Mouse (Mus musculus) heart, postnatal 25 days (tissue): ENCODE results near the gene Ank3. TPM values are rescaled to one million over a fixed set of nuclear protein-coding genes. Genes with fewer than 3 reads are reported as not detected.
"Not testable (repeated sequence)": the region's sequence is repeated elsewhere in the genome, so short reads cannot be mapped to it uniquely, and the experiment has no call there.

Experiments used
- DNase-seq: peaks from one replicate; pipeline ENCODE4 v3.0.0; 2022; ENCODE audit warnings: low spot score
- intact Hi-C: fragments of 180-260 bp; cut with DNase I; formaldehyde crosslinking; loops from one replicate; pipeline ENCODE4 v1.15.1; 2025
- total RNA-seq, 2 experiments: library from RNA; stranded (reverse); gene quantifications; 2 replicates each; pipeline ENCODE4 v1.2.3; 2021

The Ank3 gene
- total RNA-seq, 2 experiments from 2014 or later = 77.8 to 89.0 TPM

- intact Hi-C loops = no loop called here
Measured at GRCm38 (mm10) chr10:69898821-69899220, 500.2 kb downstream of the Ank3 start.

GRCm38 (mm10) chr10:69899788-69900187 is 501.2 kb downstream of the Ank3 start:
- DNase-seq = no peak
- intact Hi-C loops = no loop called here

More at GRCm38 (mm10) chr10:69898821-69899220, 500.2 kb downstream of the Ank3 start:
- no peak for DNase-seq

- intact Hi-C loops = no loop called here
Measured at GRCm38 (mm10) chr10:69902024-69902423, 503.5 kb downstream of the Ank3 start.

GRCm38 (mm10) chr10:69904321-69904720 is 505.7 kb downstream of the Ank3 start:
- DNase-seq = no peak
- intact Hi-C loops = no loop called here

More at GRCm38 (mm10) chr10:69902024-69902423, 503.5 kb downstream of the Ank3 start:
- DNase-seq = no peak

GRCm38 (mm10) chr10:69907795-69908764 is 509.5 kb downstream of the Ank3 start:
- DNase-seq = no peak
- intact Hi-C loops = no loop called here

- intact Hi-C loops = no loop called here
- DNase-seq = no peak
Measured at GRCm38 (mm10) chr10:69909856-69910255, 511.3 kb downstream of the Ank3 start.

- intact Hi-C loops = not testable (repeated sequence)
- peak; percentile 31 for DNase-seq
Measured at GRCm38 (mm10) chr10:69910304-69910703, 511.7 kb downstream of the Ank3 start.

- intact Hi-C loops = not testable (repeated sequence)
Measured at GRCm38 (mm10) chr10:69910726-69911125, 512.2 kb downstream of the Ank3 start.

GRCm38 (mm10) chr10:69915566-69915965 is 517.0 kb downstream of the Ank3 start:
- intact Hi-C loops = no loop called here
- DNase-seq = no peak

More at GRCm38 (mm10) chr10:69910726-69911125, 512.2 kb downstream of the Ank3 start:
- DNase-seq = not testable (repeated sequence)

- intact Hi-C loops = no loop called here
- no peak for DNase-seq
Measured at GRCm38 (mm10) chr10:69916205-69916604, 517.6 kb downstream of the Ank3 start.

- no peak for DNase-seq
- intact Hi-C loops = no loop called here
Measured at GRCm38 (mm10) chr10:69916689-69917435, 518.3 kb downstream of the Ank3 start.

- intact Hi-C loops = no loop called here
- DNase-seq = no peak
Measured at GRCm38 (mm10) chr10:69917711-69918110, 519.1 kb downstream of the Ank3 start.

GRCm38 (mm10) chr10:69918461-69919151 is 520.0 kb downstream of the Ank3 start:
- intact Hi-C loops = no loop called here
- DNase-seq = no peak

GRCm38 (mm10) chr10:69919152-69919492 is 520.5 kb downstream of the Ank3 start:
- intact Hi-C loops = no loop called here
- DNase-seq = no peak

- intact Hi-C loops = no loop called here
- no peak for DNase-seq
Measured at GRCm38 (mm10) chr10:69919746-69920145, 521.2 kb downstream of the Ank3 start.

- intact Hi-C loops = no loop called here
- no peak for DNase-seq
Measured at GRCm38 (mm10) chr10:69922076-69922475, 523.5 kb downstream of the Ank3 start.

- no peak for DNase-seq
- intact Hi-C loops = no loop called here
Measured at GRCm38 (mm10) chr10:69923801-69924200, 525.2 kb downstream of the Ank3 start.

- intact Hi-C loops = no loop called here
- peak; percentile 16 for DNase-seq
Measured at GRCm38 (mm10) chr10:69924321-69924720, 525.7 kb downstream of the Ank3 start.

- intact Hi-C loops = no loop called here
- no peak for DNase-seq
Measured at GRCm38 (mm10) chr10:69924845-69925244, 526.3 kb downstream of the Ank3 start.
